Mouse (Mus musculus) frontal cortex, postnatal 25 days (tissue): ENCODE results near the gene Cdv3.
"Not testable (repeated sequence)": the region's sequence is repeated elsewhere in the genome, so short reads cannot be mapped to it uniquely, and the experiment has no call there.

Source experiments
- DNase-seq, 2 experiments: peaks; one replicate each; pipeline ENCODE4 v3.0.0; 2022; ENCODE audit warnings: low spot score in 2 of 2

The Cdv3 gene

GRCm38 (mm10) chr9:103372271-103373010 is 6.8 kb upstream of the Cdv3 start:
- DNase-seq, result no peak

- no peak for DNase-seq
Observed at GRCm38 (mm10) chr9:103369951-103370350, 4.3 kb upstream of the Cdv3 start.

- DNase-seq, result no peak
Observed at GRCm38 (mm10) chr9:103366356-103366755, 716 bp upstream of the Cdv3 start.

- peak; percentile 16 to 27 for DNase-seq
Observed at GRCm38 (mm10) chr9:103364601-103365289, 895 bp downstream of the Cdv3 start.

GRCm38 (mm10) chr9:103363730-103364417 is 1.8 kb downstream of the Cdv3 start:
- no peak for DNase-seq

GRCm38 (mm10) chr9:103363088-103363487 is 2.6 kb downstream of the Cdv3 start:
- no peak for DNase-seq

- no peak for DNase-seq
Observed at GRCm38 (mm10) chr9:103360642-103361041, 5.0 kb downstream of the Cdv3 start.

GRCm38 (mm10) chr9:103358545-103358944 is 7.1 kb downstream of the Cdv3 start:
- DNase-seq, result no peak

GRCm38 (mm10) chr9:103357893-103358292 is 7.7 kb downstream of the Cdv3 start:
- no peak for DNase-seq

GRCm38 (mm10) chr9:103353500-103354260 is 12.0 kb downstream of the Cdv3 start:
- DNase-seq, result not testable (repeated sequence)

GRCm38 (mm10) chr9:103348791-103349190 is 16.8 kb downstream of the Cdv3 start:
- DNase-seq, result no peak

GRCm38 (mm10) chr9:103347996-103348490 is 17.6 kb downstream of the Cdv3 start:
- no peak for DNase-seq

- no peak for DNase-seq
Observed at GRCm38 (mm10) chr9:103347045-103347444, 18.6 kb downstream of the Cdv3 start.

- no peak for DNase-seq
Observed at GRCm38 (mm10) chr9:103336912-103337311, 28.7 kb downstream of the Cdv3 start.

- DNase-seq, result no peak
Observed at GRCm38 (mm10) chr9:103332663-103333062, 33.0 kb downstream of the Cdv3 start.

GRCm38 (mm10) chr9:103326449-103326848 is 39.2 kb downstream of the Cdv3 start:
- no peak for DNase-seq

GRCm38 (mm10) chr9:103324678-103325077 is 41.0 kb downstream of the Cdv3 start:
- DNase-seq, result no peak

GRCm38 (mm10) chr9:103309832-103310231 is 55.8 kb downstream of the Cdv3 start:
- no peak for DNase-seq

GRCm38 (mm10) chr9:103305332-103306041 is 60.2 kb downstream of the Cdv3 start:
- DNase-seq, result peak; percentile 6 to 10

- peak; percentile 72 to 87 for DNase-seq
Observed at GRCm38 (mm10) chr9:103304927-103305326, 60.7 kb downstream of the Cdv3 start, which contains the start of the genes 1300017J02Rik and Topbp1. Gene 1300017J02Rik (minus strand): TSS chr9:103305082. Gene Topbp1 (plus strand): TSS chr9:103305215.
